Mouse (Mus musculus): ENCODE measurements at regions not wholly inside any gene's neighbourhood (a gene's known extent, or its start where the extent isn't known, plus 50 kb on each side); places are given as distances from the start of the nearest gene placed in this dataset.

GRCm38 (mm10) chr8:26907347-26908170, 69.6 kb upstream of the Zfp703 start:
- H3K4me1 ChIP-seq (ENCODE audit: control insufficient read depth, insufficient read depth, low read length): no peaks in the 10 kb centered on the region
- DNase-seq: no peak
- WGBS: 78% methylated on average over 8 of the region's 8 CpGs
- TF ChIP-seq CTCF (IDR thresholded peaks at IDR 0.05; ENCODE audit: borderline replicate concordance, insufficient read depth, low read depth, low read length) (no peak), POLR2A (IDR thresholded peaks at IDR 0.05; ENCODE audit: borderline replicate concordance, insufficient read depth, low read length) (no peak)
- no peak overlapping the region for H3K27ac ChIP-seq (ENCODE audit: insufficient read depth, low read length)
- H3K4me3 ChIP-seq (replicated peaks; ENCODE audit: insufficient read depth, low read depth, low read length): no peak overlapping the region
- H3K27me3 ChIP-seq (ENCODE audit: control insufficient read depth, insufficient read depth, low read length): no peaks in the 10 kb centered on the region

- Histone ChIP-seq H3K27me3 (ENCODE audit: control insufficient read depth, insufficient read depth, low read length) (no peaks in the 10 kb centered on the region), H3K4me1 (ENCODE audit: control insufficient read depth, insufficient read depth, low read length) (no peaks in the 10 kb centered on the region), H3K27ac (ENCODE audit: insufficient read depth, low read length) (no peak overlapping the region), H3K4me3 (replicated peaks; ENCODE audit: insufficient read depth, low read depth, low read length) (no peak overlapping the region)
- TF ChIP-seq POLR2A (IDR thresholded peaks at IDR 0.05; ENCODE audit: borderline replicate concordance, insufficient read depth, low read length) (no peak), CTCF (IDR thresholded peaks at IDR 0.05; ENCODE audit: borderline replicate concordance, insufficient read depth, low read depth, low read length) (no peak)
- WGBS: 52% methylated on average over 3 of the region's 3 CpGs
- peak; percentile 25 to 43 for DNase-seq
These were observed 66.9 kb upstream of the Zfp703 start for GRCm38 (mm10) chr8:26910186-26910585.

- WGBS: 91% methylated on average over 18 of the region's 18 CpGs
- Histone ChIP-seq H3K27ac (ENCODE audit: insufficient read depth, low read length) (no peak overlapping the region), H3K4me3 (replicated peaks; ENCODE audit: insufficient read depth, low read depth, low read length) (no peak overlapping the region), H3K4me1 (ENCODE audit: control insufficient read depth, insufficient read depth, low read length) (no peaks in the 10 kb centered on the region; the same call in 1 of the 2 replicates), H3K27me3 (ENCODE audit: control insufficient read depth, insufficient read depth, low read length) (no peaks in the 10 kb centered on the region)
- no peak for TF ChIP-seq CTCF (IDR thresholded peaks at IDR 0.05; ENCODE audit: borderline replicate concordance, insufficient read depth, low read depth, low read length)
- TF ChIP-seq POLR2A (IDR thresholded peaks at IDR 0.05; ENCODE audit: borderline replicate concordance, insufficient read depth, low read length): no peak
- DNase-seq: no peak
These were observed 63.3 kb upstream of the Zfp703 start for GRCm38 (mm10) chr8:26913562-26914529.

GRCm38 (mm10) chr8:26915731-26916130, 61.4 kb upstream of the Zfp703 start:
- 93% methylated on average over 8 of the region's 8 CpGs for WGBS

GRCm38 (mm10) chr8:26921531-26922177, 55.5 kb upstream of the Zfp703 start:
- no peak overlapping the region for H3K27ac ChIP-seq (ENCODE audit: insufficient read depth, low read length)
- H3K4me3 ChIP-seq (replicated peaks; ENCODE audit: insufficient read depth, low read depth, low read length): no peak overlapping the region
- H3K4me1 ChIP-seq (ENCODE audit: control insufficient read depth, insufficient read depth, low read length): no peaks in the 10 kb centered on the region
- no peak for TF ChIP-seq POLR2A (IDR thresholded peaks at IDR 0.05; ENCODE audit: borderline replicate concordance, insufficient read depth, low read length)
- no peaks in the 10 kb centered on the region for H3K27me3 ChIP-seq (ENCODE audit: control insufficient read depth, insufficient read depth, low read length)
- DNase-seq: no peak
- 97% methylated on average over 5 of the region's 5 CpGs for WGBS

More at GRCm38 (mm10) chr8:26915731-26916130, 61.4 kb upstream of the Zfp703 start:
- TF ChIP-seq CTCF (IDR thresholded peaks at IDR 0.05; ENCODE audit: borderline replicate concordance, insufficient read depth, low read depth, low read length): no peak
- no peak for TF ChIP-seq POLR2A (IDR thresholded peaks at IDR 0.05; ENCODE audit: borderline replicate concordance, insufficient read depth, low read length)
- no peak for DNase-seq
- H3K27me3 ChIP-seq (ENCODE audit: control insufficient read depth, insufficient read depth, low read length): no peaks in the 10 kb centered on the region
- H3K4me1 ChIP-seq (ENCODE audit: control insufficient read depth, insufficient read depth, low read length): no peaks in the 10 kb centered on the region; the same call in 1 of the 2 replicates
- H3K4me3 ChIP-seq (replicated peaks; ENCODE audit: insufficient read depth, low read depth, low read length): no peak overlapping the region
- H3K27ac ChIP-seq (ENCODE audit: insufficient read depth, low read length): no peak overlapping the region

GRCm38 (mm10) chr8:26922178-26922540, 55.0 kb upstream of the Zfp703 start:
- no peak for DNase-seq
- H3K27me3 ChIP-seq (ENCODE audit: control insufficient read depth, insufficient read depth, low read length): no peaks in the 10 kb centered on the region
- no peaks in the 10 kb centered on the region for H3K4me1 ChIP-seq (ENCODE audit: control insufficient read depth, insufficient read depth, low read length)
- H3K4me3 ChIP-seq (replicated peaks; ENCODE audit: insufficient read depth, low read depth, low read length): no peak overlapping the region
- H3K27ac ChIP-seq (ENCODE audit: insufficient read depth, low read length): no peak overlapping the region
- no peak for TF ChIP-seq POLR2A (IDR thresholded peaks at IDR 0.05; ENCODE audit: borderline replicate concordance, insufficient read depth, low read length)
- no peak for TF ChIP-seq CTCF (IDR thresholded peaks at IDR 0.05; ENCODE audit: borderline replicate concordance, insufficient read depth, low read depth, low read length)
- 86% methylated on average over 5 of the region's 5 CpGs for WGBS

- Histone ChIP-seq H3K4me1 (ENCODE audit: control insufficient read depth, insufficient read depth, low read length) (no peaks in the 10 kb centered on the region), H3K4me3 (replicated peaks; ENCODE audit: insufficient read depth, low read depth, low read length) (no peak overlapping the region), H3K27ac (ENCODE audit: insufficient read depth, low read length) (no peak overlapping the region), H3K27me3 (ENCODE audit: control insufficient read depth, insufficient read depth, low read length) (no peaks in the 10 kb centered on the region)
- no peak for DNase-seq
- WGBS: 90% methylated on average over 8 of the region's 8 CpGs
- TF ChIP-seq CTCF (IDR thresholded peaks at IDR 0.05; ENCODE audit: borderline replicate concordance, insufficient read depth, low read depth, low read length) (no peak), POLR2A (IDR thresholded peaks at IDR 0.05; ENCODE audit: borderline replicate concordance, insufficient read depth, low read length) (no peak)
These were observed 54.0 kb upstream of the Zfp703 start for GRCm38 (mm10) chr8:26923166-26923565.

Data from cerebellum, adult 2 months (tissue).